Mouse (Mus musculus) spleen, adult 2 months (tissue): ENCODE results near the gene Nsmce4a. TPM values are rescaled to one million over a fixed set of nuclear protein-coding genes. Genes with fewer than 3 reads are reported as not detected.
"Not testable (repeated sequence)": the region's sequence is repeated elsewhere in the genome, so short reads cannot be mapped to it uniquely, and the experiment has no call there.

Source experiments
- DNase-seq, 2 experiments: peaks; one replicate each; pipeline versions ENCODE4 v3.0.0 to v3.0.0-alpha.2; 2012 to 2021; ENCODE audit warnings: low spot score in 2 of 2, low read depth in 1 of 2
- H3K27ac ChIP-seq: fragments of 200-500 bp; 2 replicates; pipeline ENCODE4 v1.5.1; 2012; ENCODE audit warnings: low read length, inconsistent platforms; ENCODE audit not compliant: insufficient read depth
- H3K27me3 ChIP-seq: fragments of 200-500 bp; 2 replicates; pipeline ENCODE4 v1.6.1; 2012; ENCODE audit warnings: mild to moderate bottlenecking, moderate library complexity, low read length, inconsistent platforms; ENCODE audit not compliant: control insufficient read depth, insufficient read depth
- H3K36me3 ChIP-seq: fragments of 200-500 bp; 2 replicates; pipeline ENCODE4 v1.6.1; 2012; ENCODE audit warnings: mild to moderate bottlenecking, low read length, inconsistent platforms; ENCODE audit not compliant: control insufficient read depth, insufficient read depth
- H3K4me1 ChIP-seq: fragments of 200-500 bp; 2 replicates; pipeline ENCODE4 v1.6.1; 2011; ENCODE audit warnings: inconsistent platforms; ENCODE audit not compliant: control insufficient read depth, insufficient read depth, insufficient read length
- H3K4me3 ChIP-seq: fragments of 200-500 bp; 2 replicates; pipeline ENCODE4 v1.5.1; 2011; ENCODE audit warnings: mild to moderate bottlenecking, inconsistent platforms; ENCODE audit not compliant: insufficient read depth, insufficient read length; ENCODE audit errors: extremely low read depth
- CTCF ChIP-seq: fragments of 200-500 bp; IDR thresholded peaks from 2 replicates; pipeline ENCODE4 v1.5.1; 2011; ENCODE audit warnings: mild to moderate bottlenecking, inconsistent platforms; ENCODE audit not compliant: insufficient read depth, insufficient read length, insufficient replicate concordance; ENCODE audit errors: extremely low read depth
- POLR2A ChIP-seq: fragments of 200-500 bp; IDR thresholded peaks from 2 replicates; pipeline ENCODE4 v1.6.1; 2011; ENCODE audit warnings: low read depth, low read length, inconsistent platforms
- WGBS: fragments of 180-500 bp; shearing (Covaris S2); methylation state at CpG from one replicate; pipeline ENCODE4 v1.1.7; 2018; 5-methylcytosine and 5-hydroxymethylcytosine counted together
- polyA plus RNA-seq: library from polyadenylated mRNA; depleted of rRNA; stranded (reverse); fragments of >200 nt; gene quantifications from 2 replicates; pipeline ENCODE4 v1.2.3, GENCODE M21; 2012

The Nsmce4a gene
- polyA plus RNA-seq, 1 experiment: 43.9 TPM

GRCm38 (mm10) chr7:130604390-130604789 is 31.5 kb upstream of the Nsmce4a start:
- H3K4me3 ChIP-seq: no peak overlapping the region
- no peak for DNase-seq
- H3K36me3 ChIP-seq: no peaks in the 10 kb centered on the region
- H3K27me3 ChIP-seq: no peaks in the 10 kb centered on the region
- TF ChIP-seq POLR2A: no peak
- no peak for TF ChIP-seq CTCF
- no peak overlapping the region for H3K27ac ChIP-seq
- no peaks in the 10 kb centered on the region for H3K4me1 ChIP-seq
- WGBS: 77% methylated on average over 2 of the region's 2 CpGs

- H3K27ac ChIP-seq: no peak overlapping the region
- WGBS: 88% methylated on average over 5 of the region's 5 CpGs
- no peak overlapping the region for H3K4me3 ChIP-seq
- no peaks in the 10 kb centered on the region for H3K36me3 ChIP-seq
- DNase-seq: no peak
- no peaks in the 10 kb centered on the region for H3K4me1 ChIP-seq
- no peaks in the 10 kb centered on the region for H3K27me3 ChIP-seq
- TF ChIP-seq POLR2A: no peak
- TF ChIP-seq CTCF: no peak
Measured at GRCm38 (mm10) chr7:130603556-130603955, 30.6 kb upstream of the Nsmce4a start.

DNA sequence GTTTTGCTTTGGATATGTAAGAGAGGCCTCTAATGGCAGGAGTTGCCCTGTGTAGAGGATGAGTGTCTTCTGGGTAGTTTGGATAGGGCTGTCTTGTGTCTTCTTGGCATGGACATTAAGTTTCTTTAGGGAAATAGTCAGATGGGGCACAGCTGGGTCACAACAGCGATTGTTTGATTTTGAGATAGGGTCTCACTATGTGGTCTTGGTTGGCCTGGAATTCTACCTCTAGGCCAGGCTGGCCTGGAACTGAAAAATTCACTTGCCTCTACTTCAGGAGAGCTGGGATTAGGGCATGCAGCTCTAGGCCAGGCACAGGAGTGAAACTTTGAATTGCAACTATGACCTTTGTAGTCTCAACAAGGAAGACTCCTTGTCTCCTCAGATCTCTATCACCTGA is 29.9 kb upstream of the Nsmce4a start:
- no peak for DNase-seq
- 91% methylated on average over 1 of the region's 1 CpGs for WGBS
- no peaks in the 10 kb centered on the region for H3K27me3 ChIP-seq
- TF ChIP-seq CTCF (no peak), POLR2A (no peak)
- H3K4me3 ChIP-seq: no peak overlapping the region
- no peak overlapping the region for H3K27ac ChIP-seq
- no peaks in the 10 kb centered on the region for H3K36me3 ChIP-seq
- no peaks in the 10 kb centered on the region for H3K4me1 ChIP-seq

GRCm38 (mm10) chr7:130600546-130600945 is 27.6 kb upstream of the Nsmce4a start:
- TF ChIP-seq POLR2A (no peak), CTCF (no peak)

DNA sequence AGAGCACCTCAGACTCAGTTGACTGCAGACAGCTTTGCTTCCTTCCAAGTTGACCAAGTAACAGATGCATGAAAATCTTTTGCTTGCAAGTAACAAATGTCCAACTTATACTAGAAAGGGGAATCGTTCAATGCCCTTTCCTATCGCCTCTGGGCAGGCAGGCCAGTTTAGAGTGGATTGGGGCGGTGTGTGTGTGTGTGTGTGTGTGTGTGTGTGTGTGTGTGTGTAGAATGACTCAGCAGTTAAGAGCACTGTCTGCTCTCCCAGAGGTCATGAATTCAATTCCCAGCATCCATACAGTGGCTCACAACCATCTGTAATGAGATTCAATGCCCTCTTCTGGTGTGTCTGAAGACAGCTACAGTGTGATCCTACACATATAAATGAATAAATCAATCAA is 27.2 kb upstream of the Nsmce4a start:
- no peaks in the 10 kb centered on the region for H3K4me1 ChIP-seq
- H3K4me3 ChIP-seq: no peak overlapping the region
- no peaks in the 10 kb centered on the region for H3K27me3 ChIP-seq
- TF ChIP-seq CTCF (no peak), POLR2A (no peak)
- no peak overlapping the region for H3K27ac ChIP-seq
- 82% methylated on average over 3 of the region's 3 CpGs for WGBS
- no peak for DNase-seq
- H3K36me3 ChIP-seq: no peaks in the 10 kb centered on the region

More at GRCm38 (mm10) chr7:130600546-130600945, 27.6 kb upstream of the Nsmce4a start:
- Histone ChIP-seq H3K4me3 (no peak overlapping the region), H3K36me3 (no peaks in the 10 kb centered on the region), H3K4me1 (no peaks in the 10 kb centered on the region), H3K27ac (no peak overlapping the region), H3K27me3 (no peaks in the 10 kb centered on the region)
- WGBS: 75% methylated on average over 2 of the region's 2 CpGs
- DNase-seq: no peak

DNA sequence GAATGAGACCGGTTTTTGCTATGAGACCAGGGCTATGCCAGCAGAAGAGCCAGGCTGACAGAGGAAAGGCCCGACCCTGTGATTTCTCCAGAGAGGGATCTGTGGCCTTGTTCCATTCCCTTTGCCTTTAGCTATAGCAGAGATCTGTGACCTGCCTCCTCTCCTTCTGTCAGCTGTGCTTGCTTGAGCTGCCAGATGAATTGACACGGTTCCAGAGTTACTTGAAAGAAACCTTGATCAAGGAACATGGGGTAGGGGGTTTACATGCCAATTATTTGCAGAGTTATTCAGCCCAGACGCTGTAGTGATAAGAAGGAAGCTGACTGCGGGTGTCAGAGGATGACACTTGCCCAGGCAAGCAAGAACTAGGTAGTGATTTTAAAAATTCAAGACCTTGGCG is 24.6 kb upstream of the Nsmce4a start:
- no peaks in the 10 kb centered on the region for H3K27me3 ChIP-seq
- H3K27ac ChIP-seq: no peak overlapping the region
- H3K4me1 ChIP-seq: no peaks in the 10 kb centered on the region
- WGBS: 83% methylated on average over 6 of the region's 6 CpGs
- no peaks in the 10 kb centered on the region for H3K36me3 ChIP-seq
- TF ChIP-seq CTCF (no peak), POLR2A (no peak)
- DNase-seq: no peak
- H3K4me3 ChIP-seq: no peak overlapping the region

DNA sequence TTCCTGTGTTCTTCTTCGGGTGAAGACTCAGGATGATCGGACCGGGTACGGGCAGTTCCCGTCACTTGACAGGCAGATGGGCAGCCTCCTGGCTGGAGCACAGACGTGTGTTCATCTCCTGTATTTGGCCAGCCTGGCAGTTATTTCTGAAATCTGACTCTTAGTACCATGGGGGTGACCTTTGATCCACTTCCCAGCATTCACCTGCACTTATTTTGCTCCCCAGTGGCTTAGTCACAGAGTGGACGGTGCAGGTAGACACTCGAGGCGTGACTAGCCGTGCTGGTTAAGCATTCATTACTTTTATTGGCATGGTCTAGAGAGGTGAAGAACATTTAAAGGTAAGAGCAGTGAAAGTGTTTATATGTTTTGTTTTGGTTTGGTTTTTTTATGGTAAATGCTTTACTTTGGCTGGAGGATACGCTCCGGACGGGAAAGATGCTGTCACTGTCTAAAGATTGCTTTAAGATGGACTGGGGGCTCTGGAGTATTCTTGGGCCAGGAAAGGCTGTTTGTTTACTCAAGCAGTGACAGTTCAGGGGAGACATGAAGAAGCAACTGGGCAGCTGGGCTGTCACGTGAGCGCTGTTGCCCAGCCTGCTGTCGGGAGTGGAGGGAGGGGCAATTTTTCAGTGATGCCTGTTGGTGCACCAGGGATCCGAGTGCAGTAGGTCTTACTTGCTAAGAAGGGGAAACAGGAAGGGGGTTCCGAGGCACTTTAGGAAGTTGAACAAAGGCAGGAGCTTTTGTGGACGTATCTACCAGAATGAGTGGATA is 23.3 kb upstream of the Nsmce4a start:
- WGBS: 48% methylated on average over 9 of the region's 19 CpGs
- H3K4me1 ChIP-seq, H3K27me3 ChIP-seq, DNase-seq, H3K4me3 ChIP-seq, H3K36me3 ChIP-seq, H3K27ac ChIP-seq: not testable (repeated sequence)

- H3K36me3 ChIP-seq, H3K4me1 ChIP-seq, H3K27ac ChIP-seq, DNase-seq, H3K4me3 ChIP-seq, H3K27me3 ChIP-seq: not testable (repeated sequence)
- 84% methylated on average over 9 of the region's 11 CpGs for WGBS
Measured at GRCm38 (mm10) chr7:130593375-130594239, 20.7 kb upstream of the Nsmce4a start.

GRCm38 (mm10) chr7:130592975-130593374 is 20.1 kb upstream of the Nsmce4a start:
- WGBS: no CpG with 5 or more reads among the region's 11 CpGs
- not testable (repeated sequence) for H3K27ac ChIP-seq, H3K4me3 ChIP-seq, H3K27me3 ChIP-seq, H3K36me3 ChIP-seq, H3K4me1 ChIP-seq, DNase-seq
